Mouse (Mus musculus): ENCODE data around the gene Gspt1. TPM values are rescaled to one million over a fixed set of nuclear protein-coding genes. Genes with fewer than 3 reads are reported as not detected.

Gspt1 gene
- polyA plus RNA-seq, 1 experiment: 26.2 TPM

DNA sequence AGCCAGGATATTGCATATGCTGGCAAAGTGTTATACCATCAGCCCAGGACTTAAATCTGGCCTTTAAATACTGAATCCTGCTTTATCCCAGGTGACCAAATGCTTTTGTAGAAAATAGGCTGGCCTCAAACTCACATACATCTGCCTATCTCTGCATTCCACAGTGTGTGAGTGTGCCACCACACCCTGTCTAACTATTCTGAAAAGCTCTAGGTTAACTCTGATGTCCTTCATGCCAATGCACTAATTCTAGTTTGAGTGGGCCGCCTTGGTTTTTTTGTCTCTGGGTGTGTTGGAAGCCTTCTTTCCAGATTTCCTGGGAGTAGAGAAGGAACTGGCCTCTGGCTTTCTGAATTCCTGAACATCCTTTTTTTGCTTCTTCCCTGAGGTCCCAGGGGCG lies 60.9 kb downstream of the Gspt1 start:
- DNase-seq (ENCODE audit: low read depth in 1 of 2, low spot score in 2 of 2): no peak
- H3K27ac ChIP-seq (ENCODE audit: insufficient read depth, low read length): no peak overlapping the region
- no peaks in the 10 kb centered on the region for H3K4me1 ChIP-seq (ENCODE audit: control insufficient read depth, insufficient read depth, insufficient read length)
- TF ChIP-seq CTCF (IDR thresholded peaks at IDR 0.05; ENCODE audit: extremely low read depth, insufficient read depth, insufficient read length, insufficient replicate concordance) (no peak), POLR2A (IDR thresholded peaks at IDR 0.05; ENCODE audit: low read depth, low read length) (no peak)
- no peak overlapping the region for H3K4me3 ChIP-seq (ENCODE audit: extremely low read depth, insufficient read depth, insufficient read length)
- peaks cover 43% of the 10 kb centered on the region for H3K36me3 ChIP-seq (ENCODE audit: control insufficient read depth, insufficient read depth, low read length)
- H3K27me3 ChIP-seq (ENCODE audit: control insufficient read depth, insufficient read depth, low read length): no peaks in the 10 kb centered on the region
- 94% methylated on average over 2 of the region's 2 CpGs for WGBS

DNA sequence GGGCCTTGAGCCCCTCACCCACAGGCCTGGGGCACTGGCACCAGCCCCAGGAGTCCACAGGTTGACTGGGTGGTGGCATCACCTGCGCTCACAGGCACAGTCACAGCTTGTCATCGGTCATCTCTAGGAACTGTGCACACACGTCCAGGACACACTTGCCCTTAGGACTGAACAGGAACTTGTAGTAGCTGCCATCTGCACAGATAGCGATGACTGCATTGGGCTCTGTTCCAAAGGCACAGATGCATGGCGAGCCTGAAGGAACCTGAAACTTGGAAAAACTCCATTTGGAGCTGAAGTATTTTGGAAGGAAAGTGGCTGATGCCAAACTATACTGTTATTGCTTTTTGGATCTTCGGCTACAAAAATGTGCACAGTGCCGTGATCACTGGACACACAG lies 64.0 kb downstream of the Gspt1 start:
- WGBS: 87% methylated on average over 7 of the region's 7 CpGs
- Histone ChIP-seq H3K4me3 (ENCODE audit: extremely low read depth, insufficient read depth, insufficient read length) (no peak overlapping the region), H3K4me1 (ENCODE audit: control insufficient read depth, insufficient read depth, insufficient read length) (no peaks in the 10 kb centered on the region), H3K27me3 (ENCODE audit: control insufficient read depth, insufficient read depth, low read length) (no peaks in the 10 kb centered on the region), H3K27ac (ENCODE audit: insufficient read depth, low read length) (no peak overlapping the region), H3K36me3 (ENCODE audit: control insufficient read depth, insufficient read depth, low read length) (peaks cover 23% of the 10 kb centered on the region)
- DNase-seq (ENCODE audit: low read depth in 1 of 2, low spot score in 2 of 2): no peak
- TF ChIP-seq POLR2A (IDR thresholded peaks at IDR 0.05; ENCODE audit: low read depth, low read length): no peak
- TF ChIP-seq CTCF (IDR thresholded peaks at IDR 0.05; ENCODE audit: extremely low read depth, insufficient read depth, insufficient read length, insufficient replicate concordance): no peak

GRCm38 (mm10) chr16:11177404-11177803 lies 76.7 kb downstream of the Gspt1 start:
- Histone ChIP-seq H3K36me3 (ENCODE audit: control insufficient read depth, insufficient read depth, low read length) (no peaks in the 10 kb centered on the region), H3K4me1 (ENCODE audit: control insufficient read depth, insufficient read depth, insufficient read length) (peaks cover 3% of the 10 kb centered on the region; the same call in 1 of the 2 replicates), H3K27me3 (ENCODE audit: control insufficient read depth, insufficient read depth, low read length) (no peaks in the 10 kb centered on the region), H3K4me3 (ENCODE audit: extremely low read depth, insufficient read depth, insufficient read length) (no peak overlapping the region), H3K27ac (ENCODE audit: insufficient read depth, low read length) (no peak overlapping the region)
- WGBS: 55% methylated on average over 2 of the region's 2 CpGs
- no peak for DNase-seq (ENCODE audit: low read depth in 1 of 2, low spot score in 2 of 2)
- no peak for TF ChIP-seq CTCF (IDR thresholded peaks at IDR 0.05; ENCODE audit: extremely low read depth, insufficient read depth, insufficient read length, insufficient replicate concordance)

- Histone ChIP-seq H3K36me3 (ENCODE audit: control insufficient read depth, insufficient read depth, low read length) (no peaks in the 10 kb centered on the region), H3K27me3 (ENCODE audit: control insufficient read depth, insufficient read depth, low read length) (no peaks in the 10 kb centered on the region), H3K4me3 (ENCODE audit: extremely low read depth, insufficient read depth, insufficient read length) (peak overlapping the region; percentile 86), H3K4me1 (ENCODE audit: control insufficient read depth, insufficient read depth, insufficient read length) (peaks cover 3% of the 10 kb centered on the region; the same call in 1 of the 2 replicates), H3K27ac (ENCODE audit: insufficient read depth, low read length) (peak overlapping the region; percentile 86)
- DNase-seq (ENCODE audit: low read depth in 1 of 2, low spot score in 2 of 2): no peak
- TF ChIP-seq POLR2A (IDR thresholded peaks at IDR 0.05; ENCODE audit: low read depth, low read length) (no peak), CTCF (IDR thresholded peaks at IDR 0.05; ENCODE audit: extremely low read depth, insufficient read depth, insufficient read length, insufficient replicate concordance) (no peak)
- WGBS: 8% methylated on average over 4 of the region's 4 CpGs
These were observed 77.3 kb downstream of the Gspt1 start for GRCm38 (mm10) chr16:11176884-11177244.

GRCm38 (mm10) chr16:11176208-11176883 lies 77.8 kb downstream of the Gspt1 start, which contains the start of gene Zc3h7a:
TSS of gene Zc3h7a (minus strand) at chr16:11176393.
- under 1% methylated on average over 57 of the region's 57 CpGs for WGBS
- Histone ChIP-seq H3K4me1 (ENCODE audit: control insufficient read depth, insufficient read depth, insufficient read length) (peaks cover 3% of the 10 kb centered on the region; the same call in 1 of the 2 replicates), H3K27ac (ENCODE audit: insufficient read depth, low read length) (peak within 1 kb of the TSS; percentile 95), H3K4me3 (ENCODE audit: extremely low read depth, insufficient read depth, insufficient read length) (peak within 1 kb of the TSS; percentile 97), H3K27me3 (ENCODE audit: control insufficient read depth, insufficient read depth, low read length) (no peaks in the 10 kb centered on the region), H3K36me3 (ENCODE audit: control insufficient read depth, insufficient read depth, low read length) (no peaks in the 10 kb centered on the region)
- peak; percentile 54 for TF ChIP-seq POLR2A (IDR thresholded peaks at IDR 0.05; ENCODE audit: low read depth, low read length)
- peak; percentile 87 for TF ChIP-seq CTCF (IDR thresholded peaks at IDR 0.05; ENCODE audit: extremely low read depth, insufficient read depth, insufficient read length, insufficient replicate concordance)
- peak; percentile 83 to 89 for DNase-seq (ENCODE audit: low read depth in 1 of 2, low spot score in 2 of 2)

- Histone ChIP-seq H3K36me3 (ENCODE audit: control insufficient read depth, insufficient read depth, low read length) (no peaks in the 10 kb centered on the region), H3K4me1 (ENCODE audit: control insufficient read depth, insufficient read depth, insufficient read length) (peaks cover 3% of the 10 kb centered on the region; the same call in 1 of the 2 replicates), H3K27ac (ENCODE audit: insufficient read depth, low read length) (peak overlapping the region; percentile 95), H3K4me3 (ENCODE audit: extremely low read depth, insufficient read depth, insufficient read length) (peak overlapping the region; percentile 97), H3K27me3 (ENCODE audit: control insufficient read depth, insufficient read depth, low read length) (no peaks in the 10 kb centered on the region)
- under 1% methylated on average over 72 of the region's 72 CpGs for whole genome bisulfite sequencing
- peak; percentile 23 to 44 for DNase-seq (ENCODE audit: low read depth in 1 of 2, low spot score in 2 of 2)
- TF ChIP-seq CTCF (IDR thresholded peaks at IDR 0.05; ENCODE audit: extremely low read depth, insufficient read depth, insufficient read length, insufficient replicate concordance) (no peak), POLR2A (IDR thresholded peaks at IDR 0.05; ENCODE audit: low read depth, low read length) (no peak)
These were observed 78.5 kb downstream of the Gspt1 start for GRCm38 (mm10) chr16:11175489-11176207.

- DNase-seq (ENCODE audit: low read depth in 1 of 2, low spot score in 2 of 2): no peak
- H3K4me1 ChIP-seq (ENCODE audit: control insufficient read depth, insufficient read depth, insufficient read length): peaks cover 3% of the 10 kb centered on the region; the same call in 1 of the 2 replicates
- TF ChIP-seq POLR2A (IDR thresholded peaks at IDR 0.05; ENCODE audit: low read depth, low read length) (no peak), CTCF (IDR thresholded peaks at IDR 0.05; ENCODE audit: extremely low read depth, insufficient read depth, insufficient read length, insufficient replicate concordance) (no peak)
- H3K27ac ChIP-seq (ENCODE audit: insufficient read depth, low read length): peak overlapping the region; percentile 95
- under 1% methylated on average over 9 of the region's 9 CpGs for WGBS
- H3K36me3 ChIP-seq (ENCODE audit: control insufficient read depth, insufficient read depth, low read length): no peaks in the 10 kb centered on the region
- H3K4me3 ChIP-seq (ENCODE audit: extremely low read depth, insufficient read depth, insufficient read length): peak overlapping the region; percentile 97
- no peaks in the 10 kb centered on the region for H3K27me3 ChIP-seq (ENCODE audit: control insufficient read depth, insufficient read depth, low read length)
These were observed 79.0 kb downstream of the Gspt1 start for GRCm38 (mm10) chr16:11175100-11175488.

Measured in spleen, adult 2 months (tissue).